Mouse (Mus musculus): ENCODE results near the gene Gm37240.

Gm37240 gene

DNA sequence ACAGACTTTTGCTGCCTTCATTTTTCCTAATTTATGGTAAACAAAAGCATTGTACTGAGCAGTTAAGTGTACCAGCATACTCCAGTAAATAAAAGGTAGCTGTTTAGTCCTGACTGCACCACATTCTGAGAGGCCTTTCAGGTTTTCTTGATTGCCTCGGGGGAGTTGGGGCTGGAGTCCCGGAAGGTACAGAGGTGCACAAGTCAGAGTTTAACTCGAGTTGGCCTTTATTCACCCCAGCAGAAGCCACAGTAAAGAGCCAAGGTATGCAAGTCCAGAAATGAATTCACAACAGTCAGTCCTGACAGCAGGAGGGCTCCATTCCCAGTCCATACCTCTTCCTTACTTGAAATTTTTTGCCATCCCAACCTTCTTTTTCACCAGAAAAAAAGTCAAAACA, 148.7 kb downstream of the Gm37240 start:
- no peak for DNase-seq

DNA sequence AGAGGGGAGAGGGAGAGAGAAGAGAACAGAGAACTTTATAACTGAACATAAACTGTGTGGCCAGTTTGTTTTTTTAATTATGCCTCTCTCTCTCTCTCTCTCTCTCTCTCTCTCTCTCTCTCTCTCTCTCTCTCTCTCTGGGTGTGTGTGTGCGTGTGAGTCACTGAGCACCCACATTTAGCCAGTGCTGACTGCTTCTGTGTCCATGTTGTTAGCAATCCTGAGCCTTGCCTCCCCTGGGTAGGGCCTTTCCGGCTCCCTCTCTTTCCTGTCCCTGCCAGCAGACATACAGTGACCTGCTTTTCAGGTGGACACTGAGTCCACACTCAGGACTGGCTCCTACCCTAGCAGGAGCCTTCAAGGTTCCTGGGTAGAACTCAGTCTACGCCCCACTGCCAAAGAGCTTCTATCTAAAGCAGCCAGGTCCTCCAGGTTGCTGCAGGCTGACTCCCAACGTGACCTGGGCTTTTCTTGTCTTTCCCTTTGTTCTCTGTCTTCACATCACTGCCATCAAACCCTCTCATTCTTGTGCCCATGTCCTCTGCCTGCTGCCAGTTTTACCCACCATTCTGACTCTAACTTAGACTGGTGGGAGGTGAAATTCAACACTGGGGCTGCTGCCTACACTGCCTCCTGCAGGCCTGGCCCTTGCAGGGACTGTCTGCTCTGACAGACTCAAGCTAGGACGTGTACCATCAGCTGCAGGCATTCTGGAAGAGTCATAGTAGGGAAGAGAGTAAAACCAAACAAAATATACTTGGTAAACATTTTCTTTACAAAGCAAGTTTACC, 153.2 kb downstream of the Gm37240 start:
- DNase-seq: no peak

- DNase-seq: no peak
Observed at GRCm38 (mm10) chr3:85727171-85727570, 160.1 kb downstream of the Gm37240 start.

GRCm38 (mm10) chr3:85725971-85726370, 161.3 kb downstream of the Gm37240 start:
- DNase-seq: no peak

GRCm38 (mm10) chr3:85725110-85725509, 162.2 kb downstream of the Gm37240 start:
- no peak for DNase-seq

GRCm38 (mm10) chr3:85722581-85722980, 164.7 kb downstream of the Gm37240 start:
- no peak for DNase-seq

- no peak for DNase-seq
Observed at GRCm38 (mm10) chr3:85715764-85716297, 171.5 kb downstream of the Gm37240 start.

DNA sequence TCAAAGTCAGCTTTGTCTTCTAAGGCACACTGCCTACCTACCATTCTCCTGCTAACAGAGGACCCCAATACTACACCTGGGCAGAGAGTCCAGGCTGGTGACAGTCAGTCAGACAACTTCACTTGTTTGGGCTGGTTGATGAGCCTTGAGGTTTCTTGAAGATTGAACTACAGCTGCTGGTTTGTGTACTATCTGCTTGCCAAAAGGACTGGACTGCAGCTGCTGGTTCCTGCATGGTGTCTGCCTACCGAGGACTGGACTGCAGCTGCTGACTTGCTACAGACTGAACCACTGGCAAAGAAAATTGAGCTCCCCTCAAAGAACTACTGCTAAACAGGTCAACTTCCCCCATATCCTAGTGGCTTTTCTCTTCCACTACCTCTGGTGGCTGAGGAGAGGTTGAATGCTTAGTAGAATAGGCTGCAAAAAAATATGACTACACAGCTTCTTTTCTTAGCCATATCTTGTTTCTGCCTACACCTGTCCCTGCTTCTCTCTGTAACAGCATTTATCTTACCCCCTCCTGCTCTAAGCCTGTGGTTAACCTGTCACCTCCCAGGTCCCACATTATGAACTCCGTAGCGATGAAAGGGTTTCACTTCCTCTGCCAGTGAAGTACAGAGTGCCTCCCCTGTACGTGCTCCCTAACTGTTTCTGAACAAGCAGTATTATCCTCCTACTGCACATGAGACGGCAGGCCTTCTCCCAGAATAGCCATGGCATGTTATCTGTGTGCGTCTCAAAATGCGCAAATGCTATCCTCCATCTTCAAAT, 173.2 kb downstream of the Gm37240 start:
- DNase-seq: no peak

DNA sequence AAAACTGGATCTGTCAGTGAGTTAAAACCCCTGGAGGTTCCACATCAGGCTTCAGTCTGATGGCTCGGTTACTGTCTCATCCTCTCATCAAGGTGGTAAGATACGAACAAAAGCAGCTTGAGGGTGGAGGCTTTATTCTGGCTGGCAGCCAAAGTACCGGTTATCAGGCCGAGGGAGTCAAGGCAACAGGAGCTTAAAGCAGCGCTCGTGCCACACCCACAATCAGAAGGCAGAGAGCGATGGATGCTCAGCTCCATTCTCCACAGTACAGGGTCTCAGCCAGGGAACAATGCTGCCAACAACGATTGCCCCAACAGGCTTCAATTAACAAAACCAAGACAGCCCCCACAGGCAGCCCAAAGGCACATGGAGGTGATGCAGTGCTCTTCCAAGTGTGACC, 176.6 kb downstream of the Gm37240 start:
- DNase-seq: no peak

DNA sequence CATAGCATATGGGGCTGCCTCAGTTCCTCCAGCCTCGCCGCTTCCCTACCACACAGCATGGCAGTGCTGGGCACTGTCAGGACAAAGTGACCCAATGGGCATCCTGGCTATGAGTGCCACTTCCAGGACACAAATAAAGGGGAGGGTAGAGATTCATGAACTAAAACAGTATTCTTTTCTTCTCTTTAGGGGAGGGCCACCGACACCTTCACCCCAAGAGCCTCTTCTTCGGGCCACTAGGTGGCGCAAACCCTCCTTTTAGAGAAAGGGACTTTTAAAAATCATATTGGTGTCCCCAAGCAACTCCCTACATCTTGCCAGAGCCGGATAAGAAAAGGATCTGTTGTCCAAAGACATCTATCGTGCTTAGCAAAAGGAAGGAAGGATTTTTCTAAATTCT, 179.9 kb downstream of the Gm37240 start:
- DNase-seq: peak; percentile 28

GRCm38 (mm10) chr3:85703141-85703882, 184.0 kb downstream of the Gm37240 start:
- DNase-seq: no peak

- DNase-seq: no peak
Observed at GRCm38 (mm10) chr3:85698496-85698895, 188.8 kb downstream of the Gm37240 start.

GRCm38 (mm10) chr3:85695056-85695455, 192.3 kb downstream of the Gm37240 start:
- no peak for DNase-seq

DNA sequence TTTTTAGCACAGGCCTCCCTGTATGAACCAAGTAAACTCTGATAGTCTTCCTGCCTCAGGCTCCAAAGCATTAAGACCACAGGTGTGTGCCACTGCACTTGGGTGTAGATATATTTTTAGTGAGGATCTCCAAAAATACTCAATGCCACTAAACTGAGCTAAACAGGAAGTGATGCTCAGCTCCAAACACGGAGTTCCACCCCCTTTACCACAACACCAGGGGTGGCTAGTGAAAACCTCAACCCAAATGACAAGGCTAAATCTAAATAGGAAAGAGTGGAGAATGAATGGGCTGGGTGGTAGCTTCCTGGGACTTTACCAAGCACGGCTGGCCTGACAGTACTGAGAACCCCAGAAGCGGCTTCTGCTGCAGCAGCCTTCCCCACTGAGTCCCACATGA, 194.3 kb downstream of the Gm37240 start:
- no peak for DNase-seq

DNA sequence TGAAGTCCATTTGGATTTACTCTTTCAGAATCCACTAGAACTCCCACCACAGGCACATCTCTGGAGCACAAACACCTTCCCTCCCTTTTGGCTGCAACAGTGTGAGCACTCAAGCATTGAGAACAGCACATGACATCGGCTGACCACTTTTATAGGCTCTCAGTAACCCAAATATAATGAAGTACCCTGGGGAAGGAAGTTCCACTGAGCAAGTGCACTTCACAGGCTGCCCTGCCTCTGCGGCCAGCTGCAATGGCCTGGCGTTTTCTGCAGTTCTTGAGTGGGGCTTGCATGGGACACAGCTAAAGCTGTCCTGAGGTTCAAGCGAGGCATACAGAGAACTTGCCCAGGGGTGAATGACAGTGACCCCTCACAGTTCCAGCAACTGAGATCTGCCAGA, 196.2 kb downstream of the Gm37240 start:
- DNase-seq: no peak

- no peak for DNase-seq
Observed at GRCm38 (mm10) chr3:85688341-85688740, 199.0 kb downstream of the Gm37240 start.

DNA sequence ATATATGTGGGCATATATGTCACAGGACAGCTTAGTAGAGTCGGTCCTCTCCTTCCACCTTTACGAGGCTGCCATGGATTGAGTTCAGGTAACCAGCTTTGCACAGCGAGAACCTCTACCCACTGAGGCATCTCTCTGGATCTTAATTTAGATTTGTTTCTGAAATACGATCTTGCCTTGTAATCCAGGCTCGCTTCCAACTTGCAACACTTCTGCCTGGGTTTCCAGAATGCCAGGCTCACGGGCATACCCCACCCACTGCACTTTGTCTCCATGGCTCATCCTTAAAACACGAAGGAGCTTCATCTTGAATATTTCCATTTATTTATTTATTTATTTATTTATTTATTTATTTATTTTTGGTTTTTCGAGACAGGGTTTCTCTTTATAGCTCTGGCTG, 202.0 kb downstream of the Gm37240 start:
- DNase-seq: no peak

- peak; percentile 26 for DNase-seq
Observed at GRCm38 (mm10) chr3:85683618-85684017, 203.7 kb downstream of the Gm37240 start.

- DNase-seq: no peak
Observed at GRCm38 (mm10) chr3:85681136-85681535, 206.2 kb downstream of the Gm37240 start.

GRCm38 (mm10) chr3:85679960-85680359, 207.4 kb downstream of the Gm37240 start:
- DNase-seq: no peak

- DNase-seq: no peak
Observed at GRCm38 (mm10) chr3:85679312-85679933, 207.9 kb downstream of the Gm37240 start.

DNA sequence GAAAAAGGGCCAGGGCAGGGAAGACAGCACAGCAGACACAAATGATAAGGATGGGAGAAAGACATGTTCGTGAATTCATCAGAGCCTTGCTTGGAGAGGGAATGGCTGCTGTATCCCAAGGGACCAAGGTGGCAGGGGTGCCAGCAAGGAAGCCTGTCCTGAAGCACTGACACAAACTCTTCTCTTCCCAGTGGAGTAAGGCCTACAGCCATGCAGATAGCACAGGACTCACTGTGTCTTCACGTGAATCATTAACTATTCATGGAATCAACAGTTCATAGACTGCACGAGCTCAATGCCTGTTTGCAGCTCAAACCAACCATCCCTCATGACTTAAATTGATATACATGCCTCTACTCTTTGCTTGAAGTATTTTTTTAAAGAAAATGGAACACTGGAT, 209.4 kb downstream of the Gm37240 start:
- DNase-seq: no peak

DNA sequence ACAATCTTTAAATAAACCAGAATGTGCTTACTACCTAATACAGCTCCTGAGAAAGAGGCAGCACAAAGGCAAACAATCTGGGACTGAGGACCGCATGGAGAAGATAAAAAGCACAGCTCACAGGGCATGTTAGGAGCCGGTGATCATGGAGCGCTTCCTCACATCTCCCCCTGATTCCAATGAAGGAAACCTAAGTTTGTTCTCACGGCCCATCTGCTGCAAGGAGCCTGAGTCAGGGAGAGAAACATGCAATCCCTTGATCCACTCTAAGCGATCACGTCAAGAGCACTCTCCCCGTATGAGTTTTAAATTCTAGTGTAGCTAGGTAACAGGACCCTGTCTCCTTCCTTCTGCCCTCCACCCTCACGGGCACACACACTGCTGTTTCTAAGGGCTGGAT, 210.2 kb downstream of the Gm37240 start:
- DNase-seq: no peak
